Mouse (Mus musculus) frontal cortex, postnatal 36 days (tissue): ENCODE results near the gene Fsip1.

Experiments
- DNase-seq, 2 experiments: peaks; one replicate each; pipeline ENCODE4 v3.0.0; 2022; ENCODE audit warnings: low spot score in 2 of 2

The Fsip1 gene

GRCm38 (mm10) chr2:118124437-118124836, 132.3 kb downstream of the Fsip1 start:
- no peak for DNase-seq

DNA sequence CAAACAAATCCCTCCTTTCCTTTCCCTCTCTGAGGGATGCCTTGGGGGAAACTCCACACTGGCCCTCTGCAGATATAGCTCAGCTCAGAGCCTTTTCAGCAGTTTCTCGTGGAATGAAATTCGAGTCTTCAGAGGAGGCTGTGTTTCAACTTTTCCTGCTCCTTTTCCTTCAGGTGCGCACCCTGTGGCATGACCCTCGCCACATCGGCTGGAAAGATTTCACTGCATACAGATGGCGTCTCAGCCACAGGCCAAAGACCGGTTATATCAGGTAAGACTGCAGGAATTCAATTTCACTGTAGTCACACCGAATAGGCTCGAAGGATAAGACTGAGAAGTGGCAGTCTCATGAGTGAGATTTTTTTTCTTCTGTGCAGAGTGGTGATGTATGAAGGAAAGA, 133.0 kb downstream of the Fsip1 start:
- no peak for DNase-seq

DNA sequence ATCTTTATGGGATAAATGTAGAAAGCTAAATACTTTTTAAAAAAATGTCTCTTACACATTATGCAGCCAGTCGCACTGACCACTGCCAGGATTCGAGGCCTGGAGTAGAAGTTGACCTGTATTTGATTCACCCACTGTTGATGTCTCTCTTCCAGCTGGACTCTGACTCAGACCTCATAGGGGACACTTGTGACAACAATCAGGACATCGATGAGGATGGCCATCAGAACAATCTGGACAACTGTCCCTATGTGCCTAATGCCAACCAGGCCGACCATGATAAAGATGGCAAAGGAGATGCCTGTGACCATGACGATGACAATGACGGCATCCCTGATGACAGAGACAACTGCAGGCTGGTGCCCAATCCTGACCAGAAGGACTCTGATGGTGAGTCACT, 134.5 kb downstream of the Fsip1 start:
- no peak for DNase-seq

GRCm38 (mm10) chr2:118120751-118121150, 136.0 kb downstream of the Fsip1 start:
- DNase-seq, result no peak

DNA sequence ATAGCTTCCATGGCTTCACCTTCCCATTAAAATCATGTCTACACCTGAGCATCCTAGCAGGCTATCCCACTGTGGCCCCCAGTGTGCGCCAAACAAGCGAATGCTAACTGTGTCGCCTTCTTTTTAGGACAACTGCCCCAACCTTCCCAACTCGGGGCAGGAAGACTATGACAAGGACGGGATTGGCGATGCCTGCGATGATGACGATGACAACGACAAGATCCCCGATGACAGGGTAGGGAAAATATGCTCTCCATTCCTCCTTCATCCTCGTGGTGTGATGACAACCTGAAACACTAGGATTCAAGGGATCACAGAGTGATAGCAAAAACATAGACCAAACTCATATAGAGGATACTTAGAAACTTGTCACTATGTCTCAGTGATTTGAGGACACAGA, 136.7 kb downstream of the Fsip1 start:
- no peak for DNase-seq

- no peak for DNase-seq
These were observed 137.1 kb downstream of the Fsip1 start for GRCm38 (mm10) chr2:118119684-118120083.

DNA sequence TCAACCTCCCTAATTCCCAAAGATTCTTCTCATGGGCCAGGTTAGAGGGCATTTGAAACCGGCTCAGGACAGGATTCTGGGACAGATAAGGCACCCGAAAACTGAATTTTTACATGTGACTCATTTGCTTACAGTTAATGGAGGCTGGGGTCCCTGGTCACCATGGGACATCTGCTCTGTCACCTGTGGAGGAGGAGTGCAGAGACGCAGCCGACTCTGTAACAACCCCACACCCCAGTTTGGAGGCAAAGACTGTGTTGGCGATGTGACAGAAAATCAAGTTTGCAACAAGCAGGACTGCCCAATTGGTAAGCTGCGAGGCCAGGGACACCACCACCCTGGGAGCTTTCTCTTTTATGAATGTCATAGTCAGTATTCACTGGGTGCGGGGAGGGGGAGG, 138.3 kb downstream of the Fsip1 start:
- no peak for DNase-seq

GRCm38 (mm10) chr2:118118045-118118444, 138.7 kb downstream of the Fsip1 start:
- DNase-seq, result no peak

DNA sequence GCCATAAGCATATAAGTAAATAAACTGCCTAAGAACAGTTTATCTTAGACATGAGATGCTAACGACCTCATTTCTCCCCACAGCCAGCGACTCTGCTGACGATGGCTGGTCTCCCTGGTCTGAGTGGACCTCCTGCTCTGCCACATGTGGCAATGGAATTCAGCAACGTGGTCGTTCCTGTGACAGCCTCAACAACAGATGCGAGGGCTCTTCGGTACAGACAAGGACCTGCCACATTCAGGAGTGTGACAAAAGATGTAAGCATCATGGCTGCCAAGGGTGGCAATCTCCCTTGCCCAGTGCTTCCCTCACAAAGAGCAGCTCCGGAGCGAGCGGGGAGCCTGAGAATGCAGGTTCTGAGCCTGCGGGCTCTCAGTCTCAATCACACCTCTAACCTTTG, 139.4 kb downstream of the Fsip1 start:
- DNase-seq, result no peak

- no peak for DNase-seq
These were observed 139.9 kb downstream of the Fsip1 start for GRCm38 (mm10) chr2:118116754-118117290.

GRCm38 (mm10) chr2:118116180-118116579, 140.6 kb downstream of the Fsip1 start:
- DNase-seq, result no peak

- no peak for DNase-seq
These were observed 141.1 kb downstream of the Fsip1 start for GRCm38 (mm10) chr2:118115647-118116046.

- no peak for DNase-seq
These were observed 142.1 kb downstream of the Fsip1 start for GRCm38 (mm10) chr2:118114671-118115070.

GRCm38 (mm10) chr2:118113808-118114524, 142.8 kb downstream of the Fsip1 start:
- no peak for DNase-seq

DNA sequence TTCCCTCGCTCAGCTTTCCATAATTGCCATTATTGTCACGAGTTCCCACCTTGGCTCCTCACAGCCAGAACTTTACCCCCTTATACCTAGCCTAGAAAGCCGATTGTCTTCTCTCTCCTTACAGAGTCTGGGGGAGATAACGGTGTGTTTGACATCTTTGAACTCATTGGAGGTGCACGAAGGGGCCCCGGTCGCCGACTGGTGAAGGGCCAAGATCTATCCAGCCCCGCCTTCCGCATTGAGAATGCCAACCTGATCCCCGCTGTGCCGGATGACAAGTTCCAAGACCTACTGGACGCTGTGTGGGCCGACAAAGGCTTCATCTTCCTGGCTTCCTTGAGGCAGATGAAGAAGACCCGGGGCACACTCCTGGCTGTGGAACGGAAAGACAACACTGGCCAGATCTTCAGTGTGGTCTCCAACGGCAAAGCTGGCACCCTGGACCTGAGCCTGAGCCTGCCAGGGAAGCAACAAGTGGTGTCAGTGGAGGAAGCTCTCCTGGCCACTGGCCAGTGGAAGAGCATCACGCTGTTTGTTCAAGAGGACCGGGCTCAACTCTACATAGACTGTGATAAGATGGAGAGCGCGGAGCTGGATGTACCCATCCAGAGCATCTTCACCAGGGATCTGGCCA, 143.8 kb downstream of the Fsip1 start:
- no peak for DNase-seq

DNA sequence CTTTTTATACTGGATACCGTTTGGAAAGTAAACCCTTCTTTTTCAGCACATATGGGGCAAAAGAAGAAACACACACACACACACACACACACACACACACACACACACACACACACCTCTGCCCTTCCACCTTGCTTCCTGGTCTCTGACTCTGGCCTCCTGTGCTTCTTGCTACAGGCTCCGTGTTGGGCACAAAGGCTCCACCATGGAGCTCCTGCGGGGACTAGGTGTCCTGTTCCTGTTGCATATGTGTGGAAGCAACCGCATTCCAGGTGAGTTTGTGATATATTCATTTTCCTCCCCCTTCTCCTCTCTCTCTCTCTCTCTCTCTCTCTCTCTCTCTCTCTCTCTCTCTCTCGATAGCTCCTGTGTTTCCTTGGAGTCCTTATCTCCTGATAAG, 144.3 kb downstream of the Fsip1 start:
- no peak for DNase-seq

- DNase-seq, result peak; percentile 48 to 63
These were observed 145.2 kb downstream of the Fsip1 start, which contains the start of gene Thbs1 for GRCm38 (mm10) chr2:118111488-118112131. Gene Thbs1, plus strand, starts transcription at chr2:118111876.

DNA sequence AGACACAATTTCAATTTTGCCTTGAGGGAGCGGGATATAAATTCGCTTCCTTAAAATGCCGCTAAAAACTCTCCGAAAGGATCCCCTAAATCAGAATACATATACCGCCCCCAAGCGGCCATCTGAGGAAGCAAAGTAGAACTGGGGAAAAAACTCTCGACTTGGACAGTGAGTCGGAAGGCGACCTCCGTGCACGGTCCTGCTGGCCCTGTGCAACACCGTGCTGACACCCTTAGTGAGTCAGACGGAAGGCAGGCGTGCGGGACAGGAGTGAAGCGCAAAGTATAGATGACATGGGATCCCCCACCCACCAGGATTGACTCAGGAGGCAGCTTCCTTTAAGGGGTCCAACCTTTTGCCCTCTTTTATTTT, 145.7 kb downstream of the Fsip1 start:
- DNase-seq, result peak; percentile 86 to 88

GRCm38 (mm10) chr2:118110225-118110915, 146.4 kb downstream of the Fsip1 start:
- peak in 1 of 2 experiments; percentile 11 for DNase-seq

- no peak for DNase-seq
These were observed 154.6 kb downstream of the Fsip1 start for GRCm38 (mm10) chr2:118102169-118102568.

GRCm38 (mm10) chr2:118099104-118099503, 157.7 kb downstream of the Fsip1 start:
- DNase-seq, result no peak

GRCm38 (mm10) chr2:118091226-118091625, 165.5 kb downstream of the Fsip1 start:
- DNase-seq, result no peak
